Mouse (Mus musculus) embryonic fibroblast, embryonic 13.5 days (primary cell): ENCODE results near the gene Cacna1s.

ENCODE experiments used
- CTCF ChIP-seq: IDR thresholded peaks from 2 replicates; pipeline ENCODE4 v1.5.1; 2011; ENCODE audit warnings: mild to moderate bottlenecking, control low read depth, low read length, moderate library complexity, borderline replicate concordance; ENCODE audit not compliant: insufficient read depth
- POLR2A ChIP-seq: IDR thresholded peaks from 2 replicates; pipeline ENCODE4 v1.6.1; 2011; ENCODE audit warnings: low read depth, mild to moderate bottlenecking, control low read depth, low read length, moderate library complexity

DNA sequence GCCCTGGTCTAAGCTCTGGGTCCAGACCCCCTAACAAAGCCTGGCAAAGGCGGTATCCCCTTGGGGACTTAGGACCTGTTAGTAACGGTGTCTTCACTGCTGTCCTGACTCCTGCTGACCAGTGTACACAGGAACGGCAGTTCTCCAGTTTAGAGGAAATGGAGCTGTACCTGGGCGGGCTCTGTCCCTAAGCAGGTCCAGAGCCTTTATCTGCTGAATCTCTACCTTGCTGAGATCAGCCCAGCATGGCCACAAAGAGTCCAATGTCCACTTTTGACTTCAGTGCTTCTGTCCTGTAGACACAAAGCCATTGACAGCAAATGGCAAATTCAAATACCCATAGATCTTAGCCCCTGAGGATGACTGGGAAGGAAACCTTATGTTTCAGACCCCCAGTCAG, 104.4 kb downstream of the Cacna1s start:
- no peak for TF ChIP-seq POLR2A
- no peak for TF ChIP-seq CTCF
